Mouse (Mus musculus): Measurements from ENCODE around the gene Ndufs5.

Ndufs5 gene

DNA sequence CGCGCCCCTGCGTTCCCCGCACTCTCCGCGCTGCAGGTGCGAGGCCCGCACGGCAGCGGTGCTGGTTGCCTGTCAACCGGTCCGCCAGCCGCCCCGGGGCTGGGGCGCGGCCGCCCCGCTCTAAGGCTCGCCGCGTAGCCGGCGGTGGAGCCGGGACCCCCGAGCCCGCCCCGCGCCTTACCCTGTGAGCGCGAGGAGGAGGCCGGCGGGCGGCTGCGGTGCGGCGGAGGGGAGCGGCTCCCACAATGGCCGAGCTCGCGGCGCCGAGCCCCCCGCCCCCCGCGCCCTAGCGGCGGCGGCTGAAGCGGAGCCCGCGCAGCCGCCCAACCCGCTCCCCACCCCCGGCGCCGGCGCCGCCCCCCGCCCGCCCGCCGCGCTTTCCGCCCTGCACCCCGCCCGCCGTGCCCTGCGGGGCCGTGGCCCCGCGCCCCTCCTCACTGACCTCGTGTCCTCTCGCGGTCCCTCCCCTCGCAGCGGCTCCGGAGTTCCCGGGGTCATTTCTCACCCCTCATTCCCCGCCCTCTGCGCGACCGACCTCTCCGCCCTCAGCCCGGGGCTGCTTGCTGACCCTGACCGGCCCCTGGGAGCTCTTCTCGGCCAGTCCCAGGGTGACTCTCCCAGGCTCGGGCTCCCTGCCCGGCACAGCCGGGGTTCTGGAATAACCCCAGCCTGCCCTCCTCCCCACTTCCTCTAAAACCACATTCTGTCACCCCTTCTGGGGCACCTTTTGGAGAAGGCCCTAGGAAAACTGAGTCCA lies 30.8 kb downstream of the Ndufs5 start:
- peak; percentile 53 for DNase-seq

DNA sequence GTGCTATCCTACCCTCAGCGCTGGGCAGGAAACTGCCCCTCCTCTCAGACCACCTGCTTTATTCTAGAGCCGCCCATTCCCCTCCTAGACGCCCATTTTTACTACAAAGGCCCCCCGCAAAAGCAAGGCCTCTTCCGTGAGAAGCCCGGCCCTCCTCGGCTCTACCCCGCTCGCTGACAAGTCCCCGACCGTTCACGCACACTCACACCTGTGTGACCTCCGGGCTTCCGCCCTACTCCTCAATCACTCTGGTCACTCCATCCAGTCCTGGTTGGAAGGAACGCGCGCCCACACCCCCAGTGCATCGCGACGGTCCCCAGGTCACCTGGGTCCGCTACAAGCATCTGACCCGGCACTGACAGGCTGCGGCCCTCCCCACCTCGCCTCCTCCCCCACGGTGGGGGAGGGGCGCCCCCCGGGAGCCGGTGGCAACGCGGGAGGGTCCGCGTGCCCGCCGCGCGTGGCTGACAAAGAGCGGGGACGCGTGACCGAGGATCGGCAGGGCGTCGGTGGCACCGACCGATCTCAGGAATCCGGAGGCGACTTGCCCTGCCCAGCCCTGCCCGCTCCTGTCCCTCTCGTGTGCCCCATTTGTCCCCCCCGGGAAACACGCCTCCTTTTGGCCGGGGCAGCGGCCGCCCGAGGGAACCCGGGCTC lies 31.5 kb downstream of the Ndufs5 start:
- DNase-seq = no peak

DNA sequence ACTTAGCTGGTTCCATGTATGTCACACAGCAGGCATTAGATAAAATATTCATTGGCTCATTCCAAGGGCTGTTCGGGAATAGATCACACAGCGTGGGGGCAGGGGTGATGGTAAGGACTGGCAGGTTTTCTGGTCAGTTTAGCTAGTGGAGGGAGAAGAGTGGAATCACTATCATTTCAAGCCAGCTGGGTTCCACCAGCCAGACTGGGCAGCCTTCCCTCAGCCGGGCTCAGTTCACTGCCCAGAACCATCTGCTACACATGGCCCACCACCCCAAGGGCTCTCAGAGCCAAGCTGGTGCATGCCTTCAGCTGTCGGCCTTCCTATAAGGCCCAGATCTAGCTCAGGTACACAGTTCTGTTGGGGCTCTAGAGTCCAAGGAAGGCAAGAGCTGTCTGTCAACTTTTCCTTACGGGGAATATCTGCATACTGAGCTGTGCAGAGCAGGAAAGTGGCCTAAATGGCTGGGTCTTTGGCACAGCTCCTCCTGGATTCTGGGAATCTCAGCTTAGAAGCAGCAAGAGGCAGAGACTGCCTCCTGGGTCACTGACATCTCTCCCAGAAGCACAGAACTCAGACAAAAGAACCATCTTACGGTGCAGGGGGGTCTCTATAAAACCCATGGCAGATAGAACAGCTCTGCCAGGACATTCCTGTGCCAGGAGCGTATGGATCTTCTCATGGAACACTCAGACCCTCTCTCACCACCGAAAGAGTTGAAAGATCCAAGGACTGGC lies 32.3 kb downstream of the Ndufs5 start:
- DNase-seq = no peak

DNA sequence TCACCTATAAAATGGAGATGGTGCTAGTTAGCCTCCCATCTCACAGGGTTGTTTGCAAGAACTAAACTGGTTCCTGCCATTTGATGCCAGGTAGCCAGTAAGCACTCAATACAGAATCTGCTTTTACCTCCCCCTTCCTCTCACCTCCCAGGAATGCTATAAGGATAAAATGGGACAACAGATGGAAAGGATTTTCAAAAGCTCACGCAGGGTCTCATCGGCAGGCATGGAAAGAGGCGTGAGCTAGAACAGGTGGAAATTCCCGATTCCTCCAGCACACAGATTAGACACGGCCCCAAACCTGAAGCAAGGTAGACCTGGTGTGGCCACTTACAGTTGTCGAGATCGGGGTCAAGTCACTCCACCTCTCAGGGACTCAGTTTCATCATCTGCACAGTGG lies 33.0 kb downstream of the Ndufs5 start:
- DNase-seq = no peak

DNA sequence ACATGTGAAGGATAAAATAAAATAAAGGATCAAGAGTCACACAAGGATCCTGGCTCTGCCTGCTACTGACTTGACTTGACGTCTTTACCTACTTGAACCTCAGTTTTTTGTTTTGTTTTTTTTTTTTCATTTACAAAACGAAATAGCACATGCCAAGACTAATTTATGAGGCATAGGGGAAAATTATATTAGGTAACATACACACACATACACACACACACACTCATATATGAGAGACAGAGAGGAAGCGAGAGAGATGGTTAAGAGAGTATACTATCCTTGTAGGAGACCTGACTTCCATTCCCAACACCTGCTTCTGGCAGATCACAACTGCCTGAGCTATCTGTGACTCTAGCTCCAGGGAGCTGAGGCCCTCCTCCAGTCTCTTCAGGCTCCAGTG lies 33.7 kb downstream of the Ndufs5 start, which contains the start of gene Macf1:
TSS of gene Macf1 (minus strand) at position 101 of the 400 bp plus-strand sequence.
- no peak for DNase-seq

DNA sequence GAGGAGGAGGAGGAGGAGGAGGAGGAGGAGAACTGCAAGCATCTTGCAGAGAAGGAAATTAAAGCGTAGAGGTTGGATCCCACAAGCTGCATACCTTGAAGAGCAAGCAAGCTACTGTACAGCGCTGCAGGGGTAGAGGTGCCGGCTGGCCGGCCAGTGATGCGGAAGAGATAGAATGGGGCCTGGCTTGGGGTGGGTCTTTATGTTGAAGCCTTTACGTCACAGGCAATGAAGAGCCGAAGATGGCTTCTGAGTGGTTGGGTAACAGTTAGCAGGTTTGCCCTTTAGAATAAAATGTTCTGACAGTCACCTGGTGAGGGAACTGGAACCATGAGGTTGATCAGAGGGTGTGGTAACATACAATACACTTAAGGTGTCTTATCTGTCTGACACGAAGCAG lies 35.7 kb downstream of the Ndufs5 start:
- no peak for DNase-seq

DNA sequence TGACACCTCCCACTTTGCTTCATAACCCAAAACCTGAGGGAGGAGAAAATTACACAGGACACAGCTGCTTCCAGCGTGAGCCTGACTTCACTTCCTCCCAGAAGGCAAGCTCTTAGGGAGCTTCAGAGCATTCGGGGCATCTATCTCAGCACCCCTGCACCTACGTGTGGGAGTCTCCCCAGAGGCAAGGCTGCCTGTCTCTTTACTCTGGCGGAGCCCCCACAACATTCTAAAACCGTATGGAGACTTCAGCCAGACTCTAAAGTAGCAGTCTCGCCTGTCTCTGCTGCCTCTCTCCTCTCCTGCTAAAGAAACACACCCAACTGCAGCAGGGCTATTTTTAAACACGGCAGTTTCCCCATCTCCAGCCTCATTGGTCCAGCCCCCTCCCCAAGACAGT lies 37.0 kb downstream of the Ndufs5 start:
- no peak for DNase-seq

DNA sequence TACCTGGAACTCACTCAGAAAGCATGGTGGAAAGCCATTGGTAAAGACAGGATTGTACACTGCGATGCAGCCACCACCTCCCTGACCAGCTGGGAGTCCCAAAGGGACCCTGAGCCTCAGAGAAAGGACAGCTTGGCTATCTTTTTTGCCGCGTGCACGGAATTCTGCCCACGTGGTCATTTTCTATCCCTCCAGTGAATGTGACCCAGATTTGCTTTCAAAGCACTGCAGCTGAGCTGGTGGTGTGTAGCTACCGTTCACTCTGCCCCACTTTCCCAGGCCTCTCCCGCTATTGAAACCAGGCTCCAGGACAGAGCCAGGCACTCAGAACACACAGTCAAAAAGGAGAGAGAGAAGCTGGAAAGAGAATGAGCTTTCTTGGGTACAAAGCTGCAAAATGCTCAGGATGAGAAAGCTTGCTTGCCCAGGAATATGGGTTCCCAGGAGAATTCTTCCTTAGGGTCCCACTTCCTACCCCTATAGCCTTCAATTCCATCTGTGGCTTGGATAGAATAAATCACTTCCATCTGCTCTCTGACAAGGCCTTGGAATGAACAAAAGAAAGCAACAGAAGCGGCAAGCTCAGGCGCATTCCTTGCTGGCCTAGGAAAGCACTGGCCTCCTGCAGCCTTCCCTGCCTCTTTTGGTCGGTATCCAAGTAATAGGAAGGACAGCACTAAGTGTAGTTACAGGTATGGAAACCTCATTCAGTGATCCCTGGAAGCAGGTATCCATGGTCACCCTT lies 40.8 kb downstream of the Ndufs5 start:
- no peak for DNase-seq

DNA sequence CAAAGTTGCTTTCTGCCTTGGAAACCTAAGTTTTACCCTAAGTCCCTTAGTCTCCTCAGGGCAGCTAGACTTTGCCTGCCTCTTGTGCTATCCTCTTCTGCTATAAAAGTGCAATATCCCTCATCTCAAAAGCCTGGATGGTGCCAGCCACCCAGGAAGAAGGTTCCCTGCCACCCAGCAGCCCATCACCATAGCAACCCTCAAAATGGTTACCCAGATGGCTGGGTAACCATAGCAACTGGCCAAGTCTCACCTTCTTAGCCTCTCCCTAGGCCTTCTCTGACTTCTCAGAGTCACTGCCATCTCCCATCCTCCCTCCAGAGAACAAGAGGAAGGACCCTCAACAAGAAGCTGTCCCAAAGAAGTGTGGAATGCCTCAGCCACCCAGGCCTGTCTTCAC lies 47.4 kb downstream of the Ndufs5 start:
- no peak for DNase-seq

DNA sequence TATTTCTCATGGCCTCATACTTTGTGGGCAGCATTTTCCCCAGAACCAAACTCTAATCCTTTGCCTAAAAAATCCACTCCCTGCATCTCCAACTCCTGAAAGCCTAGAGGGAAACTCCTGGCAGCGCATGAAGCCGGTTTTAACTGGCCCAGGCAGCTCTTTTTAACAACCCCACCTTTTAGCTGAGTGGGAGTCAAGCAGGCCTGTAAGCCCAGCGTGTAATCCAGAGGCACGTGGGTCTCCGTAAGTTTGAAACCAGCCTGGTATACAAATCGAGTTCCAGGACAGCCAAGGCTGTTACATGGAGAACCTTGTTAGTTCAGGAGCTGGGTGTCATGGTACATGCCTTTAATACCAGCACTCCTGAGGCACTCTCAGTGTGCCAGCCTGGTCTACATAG lies 48.3 kb downstream of the Ndufs5 start:
- DNase-seq = no peak

DNA sequence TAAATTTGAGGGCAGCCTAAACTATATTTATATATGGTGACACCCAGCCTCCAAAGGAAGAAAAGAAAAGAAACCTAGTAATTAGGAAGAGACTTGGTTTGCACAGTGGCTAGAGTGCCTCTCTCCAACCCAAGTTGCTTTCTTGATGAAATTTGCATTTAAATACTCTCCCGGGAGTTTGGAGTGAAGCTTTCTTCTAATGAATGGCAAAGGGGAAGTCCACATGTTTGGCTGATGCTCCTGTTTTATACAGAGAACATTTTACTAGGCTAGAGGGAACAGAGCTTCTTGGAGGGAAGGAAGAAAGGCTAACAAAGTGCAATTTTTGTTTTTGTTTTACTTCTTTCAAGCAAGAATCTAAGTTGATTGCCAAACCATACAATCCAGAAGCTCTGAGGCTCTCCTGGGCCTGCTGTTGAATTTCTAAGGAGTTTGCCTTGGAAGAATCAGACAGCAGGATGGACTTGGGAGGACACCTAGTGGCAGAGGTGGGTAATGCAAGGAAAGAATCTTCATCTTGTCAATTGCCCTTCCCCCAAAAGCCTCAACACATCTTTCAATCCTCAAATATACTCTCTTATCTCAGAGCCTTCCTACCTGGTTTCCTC lies 50.6 kb downstream of the Ndufs5 start:
- DNase-seq = peak; percentile 72

DNA sequence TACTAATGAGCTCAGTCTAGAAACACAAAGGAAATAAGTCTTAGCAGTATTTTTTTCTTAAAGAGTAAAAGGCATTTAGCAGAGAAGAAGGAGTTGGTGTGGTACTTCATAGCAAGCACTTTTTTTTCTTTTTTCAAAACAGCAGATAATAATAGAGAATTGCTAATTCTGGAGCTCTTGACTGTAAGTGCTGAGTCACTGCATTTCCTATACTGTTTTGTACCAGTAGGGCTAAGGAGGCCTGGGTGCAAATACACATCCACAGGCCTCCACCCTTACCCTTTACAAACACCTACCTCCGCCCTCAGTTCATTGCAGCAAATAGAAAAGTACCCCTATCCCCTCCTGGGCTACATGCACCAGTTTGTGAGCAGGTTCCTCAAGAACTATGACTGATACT lies 51.5 kb downstream of the Ndufs5 start:
- DNase-seq = no peak

DNA sequence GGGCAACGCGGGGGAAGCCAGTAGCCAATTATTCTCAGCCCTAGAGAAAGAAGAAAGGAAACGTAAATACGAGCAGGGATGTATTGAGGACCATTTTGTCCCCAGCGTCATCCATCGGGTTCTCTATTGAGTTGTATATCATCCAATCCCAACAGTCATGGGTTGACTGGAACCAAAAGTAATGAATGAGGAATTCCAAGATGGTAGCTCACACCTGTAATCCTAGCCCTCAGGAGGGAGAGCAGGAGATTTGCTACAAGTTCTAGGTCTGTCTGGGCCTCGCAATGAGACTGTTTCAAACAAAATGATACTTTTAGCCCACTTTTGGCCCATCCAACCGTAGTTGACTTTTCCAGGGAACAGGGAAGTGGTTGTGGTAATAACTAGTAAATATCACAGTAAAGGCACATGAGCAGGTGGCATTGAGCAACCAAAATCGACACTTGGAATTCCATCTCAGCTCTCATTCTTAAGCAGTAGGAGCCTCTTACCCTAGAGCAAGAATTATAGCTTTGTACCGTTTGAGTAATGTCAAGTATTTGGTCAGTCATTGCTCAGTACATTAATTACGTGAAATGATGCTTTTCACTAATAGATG lies 52.2 kb downstream of the Ndufs5 start:
- no peak for DNase-seq

DNA sequence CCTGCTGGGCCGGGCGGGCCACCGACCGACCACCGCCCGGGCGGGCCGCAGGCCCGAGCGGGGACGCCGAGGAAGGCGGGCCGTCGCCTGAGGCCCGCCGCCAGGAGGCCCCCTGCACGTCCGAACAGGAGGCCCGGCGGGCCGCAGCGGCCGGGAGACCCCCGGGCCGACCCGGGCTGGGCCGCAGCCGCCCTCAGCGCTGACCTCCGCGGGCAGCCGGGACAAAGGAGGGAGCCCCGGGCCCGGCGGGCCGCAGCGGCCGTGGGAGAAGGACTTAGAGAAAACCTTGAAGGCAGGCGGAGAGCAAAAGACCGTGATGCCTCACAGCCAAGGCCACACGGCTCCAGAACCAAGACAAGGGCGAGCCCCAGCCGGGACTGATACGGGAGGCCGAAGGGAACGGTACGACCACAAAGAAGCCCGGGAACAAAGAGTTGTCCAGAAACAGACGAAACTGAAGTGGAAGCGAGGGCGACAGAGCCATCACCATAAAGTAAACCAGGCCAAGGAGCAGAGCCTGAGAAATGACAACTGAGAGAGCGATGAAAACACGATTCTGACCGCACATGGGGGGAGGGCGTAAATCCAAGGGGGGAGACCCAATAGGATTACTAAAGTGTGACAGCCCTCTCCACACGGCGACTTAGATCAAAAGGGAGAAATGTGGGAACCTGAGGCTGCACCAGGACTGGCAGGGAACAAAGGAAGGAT lies 52.9 kb downstream of the Ndufs5 start:
- DNase-seq = no peak

DNA sequence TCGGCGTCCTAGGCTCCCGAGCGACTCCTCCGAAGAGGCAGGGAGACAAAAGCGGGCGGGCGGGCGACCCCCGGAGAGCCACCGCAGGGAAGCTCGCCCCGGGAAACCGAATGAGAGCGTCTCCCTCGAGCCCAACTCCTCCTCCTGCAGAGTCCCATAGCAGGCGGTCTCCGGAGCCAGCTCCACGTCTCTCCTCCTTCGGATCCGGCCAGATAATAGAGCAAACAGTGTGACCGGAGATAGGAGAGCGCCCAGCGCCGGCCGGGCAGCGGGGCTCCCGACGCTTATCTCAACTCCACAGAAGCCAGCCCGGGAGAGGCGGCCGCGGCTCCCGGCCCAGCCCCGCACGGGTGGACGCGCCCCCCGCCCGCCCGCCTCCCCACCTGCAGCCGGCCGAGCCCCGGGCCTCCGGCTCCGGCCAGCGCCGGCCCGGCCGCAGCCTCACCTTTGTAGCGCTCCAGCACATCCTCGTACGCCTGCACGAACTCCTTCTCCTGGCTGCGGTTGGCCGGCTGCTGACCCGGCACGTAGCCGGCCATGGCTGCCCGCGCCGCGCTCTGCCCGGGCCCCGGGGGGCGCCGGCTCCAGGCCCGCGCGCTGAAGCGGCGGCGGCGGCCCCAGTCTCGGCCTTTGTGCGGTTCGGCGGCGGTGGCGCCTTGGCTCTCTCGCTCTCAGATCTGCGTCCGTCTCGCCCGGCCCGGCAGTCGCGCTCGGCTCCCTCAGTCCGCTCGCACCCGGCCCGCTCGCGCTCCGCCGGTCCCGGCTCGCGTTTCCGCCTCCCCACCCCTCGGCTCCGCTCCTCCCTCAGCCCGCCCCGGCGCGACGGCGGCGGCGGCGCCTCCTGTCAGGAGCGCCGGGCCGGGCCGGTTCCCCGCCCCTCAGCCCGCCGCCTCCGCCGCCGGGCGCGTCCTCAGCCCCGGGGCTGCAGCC lies 53.7 kb downstream of the Ndufs5 start:
- peak; percentile 78 for DNase-seq

DNA sequence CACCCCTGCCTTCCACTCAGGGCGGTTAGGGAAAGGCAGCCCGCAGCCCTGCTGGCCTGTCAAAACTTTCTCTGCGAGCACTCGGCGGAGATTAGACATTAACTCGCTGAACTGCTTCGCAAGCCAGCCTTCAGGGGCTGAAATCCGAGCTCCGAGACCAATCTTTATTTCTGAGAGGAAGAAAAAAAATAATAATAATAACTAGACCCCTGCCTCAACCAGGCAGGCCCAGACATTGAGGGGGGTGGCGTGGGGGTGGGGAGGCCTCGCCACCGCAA lies 54.4 kb downstream of the Ndufs5 start:
- DNase-seq = peak; percentile 24

DNA sequence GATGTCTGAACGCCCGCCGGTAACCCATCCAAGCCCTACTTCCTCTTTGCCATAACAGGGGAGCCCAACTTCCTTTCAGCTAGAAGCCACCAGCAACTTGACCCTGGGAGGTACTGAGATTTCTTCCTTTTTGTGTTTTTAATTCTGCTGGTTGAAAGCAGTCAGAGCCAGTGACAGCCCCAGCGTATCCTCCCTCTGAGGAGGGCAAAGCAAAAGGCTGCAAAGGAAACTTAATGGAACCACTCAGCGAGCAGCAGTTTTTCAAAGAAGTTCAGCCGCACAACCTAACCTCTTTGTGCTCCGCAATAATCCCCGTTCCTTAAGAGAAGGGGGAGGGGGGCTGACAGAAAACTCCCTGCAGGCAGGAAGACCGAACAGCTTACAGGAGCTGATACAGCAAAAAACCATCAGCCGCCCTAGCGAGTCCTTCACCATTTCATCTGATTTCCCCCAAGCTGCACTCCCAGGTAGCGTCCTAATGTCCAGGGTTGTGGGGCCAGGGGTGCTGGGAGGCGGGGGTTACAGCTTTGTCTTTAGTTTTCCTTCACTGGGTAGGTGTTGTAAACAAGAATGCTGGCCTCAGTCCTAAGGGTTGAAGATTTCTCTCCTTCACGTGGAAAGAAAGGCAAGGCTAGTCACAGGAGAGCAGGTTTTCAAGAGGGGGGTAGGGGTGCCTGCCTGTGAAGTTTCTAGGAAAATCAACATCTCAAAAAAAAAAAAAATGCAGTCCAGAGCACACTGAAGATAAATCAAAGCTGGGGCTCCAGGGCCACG lies 54.9 kb downstream of the Ndufs5 start:
- DNase-seq = peak; percentile 13
